Mouse (Mus musculus): Measurements from ENCODE around the gene Tacc3. TPM values are rescaled to one million over a fixed set of nuclear protein-coding genes. Genes with fewer than 3 reads are reported as not detected.

Tacc3 gene
- polyA plus RNA-seq, 1 experiment from 2014 or later = 71.9 TPM

- peak; percentile 97 for ATAC-seq
- 0 out of 2 replicates have a peak, but pooled peaks cover 3% of the 10 kb centered on the region for H3K36me3 ChIP-seq (ENCODE audit: control insufficient read depth, insufficient read depth)
Measured at GRCm38 (mm10) chr5:33651921-33652782, 5.8 kb upstream of the Tacc3 start, which contains the start of gene Slbp. TSS of gene Slbp (minus strand) at chr5:33652574.

GRCm38 (mm10) chr5:33652783-33653173 lies 5.2 kb upstream of the Tacc3 start:
- H3K36me3 ChIP-seq (ENCODE audit: control insufficient read depth, insufficient read depth) = 0 out of 2 replicates have a peak, but pooled peaks cover 3% of the 10 kb centered on the region
- peak overlapping the region; percentile 75 for H3K4me2 ChIP-seq (ENCODE audit: low read length)
- no peaks in the 10 kb centered on the region for H3K9me3 ChIP-seq (ENCODE audit: control insufficient read depth, low read length)
- H3K27ac ChIP-seq (ENCODE audit: low read length) = peak overlapping the region; percentile 94
- ATAC-seq = peak; percentile 13
- H3K9ac ChIP-seq (replicated peaks; ENCODE audit: low read depth, low read length) = peak overlapping the region; percentile 50
- no peaks in the 10 kb centered on the region for H3K27me3 ChIP-seq (replicated peaks; ENCODE audit: control insufficient read depth, insufficient read depth, low read length)
- H3K4me1 ChIP-seq (replicated peaks; ENCODE audit: control insufficient read depth, insufficient read depth, low read length) = peaks cover 37% of the 10 kb centered on the region
- WGBS = 3% methylated on average over 9 of the region's 9 CpGs
- H3K4me3 ChIP-seq (replicated peaks; ENCODE audit: low read length) = peak overlapping the region; percentile 93

More at GRCm38 (mm10) chr5:33651921-33652782, 5.8 kb upstream of the Tacc3 start, which contains the start of gene Slbp:
- peak within 1 kb of the TSS; percentile 75 for H3K4me2 ChIP-seq (ENCODE audit: low read length)
- H3K9me3 ChIP-seq (ENCODE audit: control insufficient read depth, low read length) = no peaks in the 10 kb centered on the region
- peaks cover 36% of the 10 kb centered on the region for H3K4me1 ChIP-seq (replicated peaks; ENCODE audit: control insufficient read depth, insufficient read depth, low read length)
- WGBS = under 1% methylated on average over 82 of the region's 82 CpGs
- peak within 1 kb of the TSS; percentile 94 for H3K27ac ChIP-seq (ENCODE audit: low read length)
- no peaks in the 10 kb centered on the region for H3K27me3 ChIP-seq (replicated peaks; ENCODE audit: control insufficient read depth, insufficient read depth, low read length)
- H3K4me3 ChIP-seq (replicated peaks; ENCODE audit: low read length) = peak within 1 kb of the TSS; percentile 93
- peak within 1 kb of the TSS; percentile 63 for H3K9ac ChIP-seq (replicated peaks; ENCODE audit: low read depth, low read length)

GRCm38 (mm10) chr5:33654424-33654823 lies 3.5 kb upstream of the Tacc3 start:
- Histone ChIP-seq H3K9ac (replicated peaks; ENCODE audit: low read depth, low read length) (no peak overlapping the region), H3K4me1 (replicated peaks; ENCODE audit: control insufficient read depth, insufficient read depth, low read length) (peaks cover 46% of the 10 kb centered on the region), H3K9me3 (ENCODE audit: control insufficient read depth, low read length) (no peaks in the 10 kb centered on the region), H3K4me3 (replicated peaks; ENCODE audit: low read length) (no peak overlapping the region), H3K36me3 (ENCODE audit: control insufficient read depth, insufficient read depth) (no peaks in the 10 kb centered on the region), H3K4me2 (ENCODE audit: low read length) (no peak overlapping the region), H3K27ac (ENCODE audit: low read length) (no peak overlapping the region), H3K27me3 (replicated peaks; ENCODE audit: control insufficient read depth, insufficient read depth, low read length) (no peaks in the 10 kb centered on the region)
- 94% methylated on average over 13 of the region's 13 CpGs for WGBS
- ATAC-seq = no peak

- no peak overlapping the region for H3K4me2 ChIP-seq (ENCODE audit: low read length)
- no peaks in the 10 kb centered on the region for H3K36me3 ChIP-seq (ENCODE audit: control insufficient read depth, insufficient read depth)
- no peak overlapping the region for H3K27ac ChIP-seq (ENCODE audit: low read length)
- WGBS = 96% methylated on average over 10 of the region's 10 CpGs
- ATAC-seq = no peak
- no peaks in the 10 kb centered on the region for H3K27me3 ChIP-seq (replicated peaks; ENCODE audit: control insufficient read depth, insufficient read depth, low read length)
- H3K9ac ChIP-seq (replicated peaks; ENCODE audit: low read depth, low read length) = no peak overlapping the region
- no peaks in the 10 kb centered on the region for H3K9me3 ChIP-seq (ENCODE audit: control insufficient read depth, low read length)
- H3K4me3 ChIP-seq (replicated peaks; ENCODE audit: low read length) = no peak overlapping the region
- H3K4me1 ChIP-seq (replicated peaks; ENCODE audit: control insufficient read depth, insufficient read depth, low read length) = peaks cover 47% of the 10 kb centered on the region
Measured at GRCm38 (mm10) chr5:33655251-33655840, 2.6 kb upstream of the Tacc3 start.

- no peak for ATAC-seq
- Histone ChIP-seq H3K9me3 (ENCODE audit: control insufficient read depth, low read length) (no peaks in the 10 kb centered on the region), H3K27me3 (replicated peaks; ENCODE audit: control insufficient read depth, insufficient read depth, low read length) (no peaks in the 10 kb centered on the region), H3K27ac (ENCODE audit: low read length) (no peak overlapping the region), H3K36me3 (ENCODE audit: control insufficient read depth, insufficient read depth) (no peaks in the 10 kb centered on the region), H3K4me1 (replicated peaks; ENCODE audit: control insufficient read depth, insufficient read depth, low read length) (peaks cover 38% of the 10 kb centered on the region), H3K9ac (replicated peaks; ENCODE audit: low read depth, low read length) (peak overlapping the region; percentile 70), H3K4me3 (replicated peaks; ENCODE audit: low read length) (peak overlapping the region; percentile 82), H3K4me2 (ENCODE audit: low read length) (peak overlapping the region; percentile 97)
- 33% methylated on average over 1 of the region's 1 CpGs for WGBS
Measured at GRCm38 (mm10) chr5:33656739-33657138, 1.2 kb upstream of the Tacc3 start.

GRCm38 (mm10) chr5:33657251-33657786 lies 609 bp upstream of the Tacc3 start:
- H3K9ac ChIP-seq (replicated peaks; ENCODE audit: low read depth, low read length) = peak overlapping the region; percentile 70
- ATAC-seq = peak; percentile 6
- peaks cover 38% of the 10 kb centered on the region for H3K4me1 ChIP-seq (replicated peaks; ENCODE audit: control insufficient read depth, insufficient read depth, low read length)
- peak overlapping the region; percentile 82 for H3K4me3 ChIP-seq (replicated peaks; ENCODE audit: low read length)
- peak overlapping the region; percentile 97 for H3K4me2 ChIP-seq (ENCODE audit: low read length)
- no peaks in the 10 kb centered on the region for H3K9me3 ChIP-seq (ENCODE audit: control insufficient read depth, low read length)
- no peaks in the 10 kb centered on the region for H3K27me3 ChIP-seq (replicated peaks; ENCODE audit: control insufficient read depth, insufficient read depth, low read length)
- no peaks in the 10 kb centered on the region for H3K36me3 ChIP-seq (ENCODE audit: control insufficient read depth, insufficient read depth)
- peak overlapping the region; percentile 74 for H3K27ac ChIP-seq (ENCODE audit: low read length)
- under 1% methylated on average over 32 of the region's 32 CpGs for WGBS

- Histone ChIP-seq H3K4me2 (ENCODE audit: low read length) (peak overlapping the region; percentile 78), H3K4me3 (replicated peaks; ENCODE audit: low read length) (peak overlapping the region; percentile 82), H3K9me3 (ENCODE audit: control insufficient read depth, low read length) (no peaks in the 10 kb centered on the region), H3K9ac (replicated peaks; ENCODE audit: low read depth, low read length) (peak overlapping the region; percentile 59), H3K4me1 (replicated peaks; ENCODE audit: control insufficient read depth, insufficient read depth, low read length) (peaks cover 35% of the 10 kb centered on the region), H3K27ac (ENCODE audit: low read length) (no peak overlapping the region), H3K36me3 (ENCODE audit: control insufficient read depth, insufficient read depth) (no peaks in the 10 kb centered on the region), H3K27me3 (replicated peaks; ENCODE audit: control insufficient read depth, insufficient read depth, low read length) (no peaks in the 10 kb centered on the region)
- 0 out of 2 replicates have a peak, but pooled peaks have one; percentile 1 for ATAC-seq
- 0% methylated on average over 26 of the region's 26 CpGs for WGBS
Measured at GRCm38 (mm10) chr5:33658664-33659050, 729 bp downstream of the Tacc3 start.

- no peak for ATAC-seq
- no peak overlapping the region for H3K9ac ChIP-seq (replicated peaks; ENCODE audit: low read depth, low read length)
- 0 out of 2 replicates have a peak, but pooled peaks cover 6% of the 10 kb centered on the region for H3K36me3 ChIP-seq (ENCODE audit: control insufficient read depth, insufficient read depth)
- no peak overlapping the region for H3K27ac ChIP-seq (ENCODE audit: low read length)
- H3K4me2 ChIP-seq (ENCODE audit: low read length) = no peak overlapping the region
- H3K9me3 ChIP-seq (ENCODE audit: control insufficient read depth, low read length) = no peaks in the 10 kb centered on the region
- no peaks in the 10 kb centered on the region for H3K4me1 ChIP-seq (replicated peaks; ENCODE audit: control insufficient read depth, insufficient read depth, low read length)
- no peak overlapping the region for H3K4me3 ChIP-seq (replicated peaks; ENCODE audit: low read length)
- H3K27me3 ChIP-seq (replicated peaks; ENCODE audit: control insufficient read depth, insufficient read depth, low read length) = no peaks in the 10 kb centered on the region
Measured at GRCm38 (mm10) chr5:33668223-33668622, 10.3 kb downstream of the Tacc3 start.

GRCm38 (mm10) chr5:33671659-33672058 lies 13.7 kb downstream of the Tacc3 start:
- H3K4me1 ChIP-seq (replicated peaks; ENCODE audit: control insufficient read depth, insufficient read depth, low read length) = peaks cover 10% of the 10 kb centered on the region
- no peaks in the 10 kb centered on the region for H3K9me3 ChIP-seq (ENCODE audit: control insufficient read depth, low read length)
- H3K27ac ChIP-seq (ENCODE audit: low read length) = no peak overlapping the region
- no peak overlapping the region for H3K4me2 ChIP-seq (ENCODE audit: low read length)
- no peak for ATAC-seq
- H3K36me3 ChIP-seq (ENCODE audit: control insufficient read depth, insufficient read depth) = 0 out of 2 replicates have a peak, but pooled peaks cover 3% of the 10 kb centered on the region
- no peaks in the 10 kb centered on the region for H3K27me3 ChIP-seq (replicated peaks; ENCODE audit: control insufficient read depth, insufficient read depth, low read length)
- H3K9ac ChIP-seq (replicated peaks; ENCODE audit: low read depth, low read length) = no peak overlapping the region
- 85% methylated on average over 5 of the region's 5 CpGs for WGBS
- no peak overlapping the region for H3K4me3 ChIP-seq (replicated peaks; ENCODE audit: low read length)

Measured in forebrain, embryonic 16.5 days (tissue).